Mouse (Mus musculus): ENCODE results near the gene Tmc5. TPM values are rescaled to one million over a fixed set of nuclear protein-coding genes. Genes with fewer than 3 reads are reported as not detected.

Gene Tmc5
- total and polyA plus RNA-seq, 3 experiments, result not detected

DNA sequence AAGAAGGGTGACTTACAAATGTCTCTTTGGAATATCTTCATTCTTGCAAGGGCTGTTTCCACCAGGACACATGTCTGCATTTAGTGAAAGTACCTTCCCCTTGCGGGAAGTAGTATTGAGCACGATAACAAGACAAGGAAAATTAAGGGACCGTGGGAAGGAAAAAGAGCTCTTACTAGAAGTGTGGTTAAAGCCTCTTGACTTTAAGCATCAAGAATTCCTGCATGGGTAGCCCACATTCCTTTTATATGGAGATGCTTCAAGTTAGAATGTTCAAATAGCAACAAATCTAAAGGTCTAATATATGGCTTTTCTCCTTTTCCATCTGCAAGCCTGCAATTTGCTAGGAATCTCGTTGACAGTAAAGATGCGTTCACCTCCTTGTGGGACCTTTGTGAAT is 109.4 kb downstream of the Tmc5 start:
- H3K4me1 ChIP-seq (ENCODE audit: control insufficient read depth in 1 of 2, insufficient read depth in 2 of 2, low read length in 2 of 2), result peaks cover 4 to 22% of the 10 kb centered on the region in 2 experiments
- H3K79me2 ChIP-seq (ENCODE audit: control insufficient read depth, insufficient read depth, low read length, poor library complexity), result peaks cover 4% of the 10 kb centered on the region
- H3K36me3 ChIP-seq (ENCODE audit: control insufficient read depth in 1 of 2, insufficient read depth in 2 of 2, low read length in 2 of 2), result peaks cover 0 to 25% of the 10 kb centered on the region in 2 experiments; a peak in 2 of 4 replicates
- H3K9me3 ChIP-seq (replicated peaks; ENCODE audit: insufficient read depth, low read length), result no peaks in the 10 kb centered on the region
- no peak overlapping the region for H3K4me3 ChIP-seq (ENCODE audit: control insufficient read depth in 1 of 2, insufficient read depth in 1 of 2, low read depth in 2 of 2, low read length in 2 of 2)
- H3K27ac ChIP-seq (ENCODE audit: control insufficient read depth, low read depth, low read length), result no peak overlapping the region
- no peaks in the 10 kb centered on the region for H3K27me3 ChIP-seq (ENCODE audit: control insufficient read depth in 1 of 2, insufficient read depth in 2 of 2, low read length in 2 of 2)
- no peak for DNase-seq (ENCODE audit: low read depth, low spot score)
- no peak overlapping the region for H3K9ac ChIP-seq (ENCODE audit: control insufficient read depth, low read depth, low read length, poor library complexity, severe bottlenecking)
- no peak for TF ChIP-seq USF1 (IDR thresholded peaks at IDR 0.05; ENCODE audit: low read depth, low read length)
- TF ChIP-seq MEF2A (IDR thresholded peaks at IDR 0.05; ENCODE audit: extremely low read depth, insufficient replicate concordance, low read depth, low read length, poor library complexity, severe bottlenecking), result no peak
- no peak for TF ChIP-seq GATA1 (IDR thresholded peaks at IDR 0.05; ENCODE audit: low read depth, low read length)
- no peak for TF ChIP-seq GABPA (IDR thresholded peaks at IDR 0.05; ENCODE audit: low read depth, low read length)
- TF ChIP-seq CHD2 (IDR thresholded peaks at IDR 0.05; ENCODE audit: low read length), result no peak
- TF ChIP-seq NRF1 (IDR thresholded peaks at IDR 0.05; ENCODE audit: insufficient read depth, low read depth, low read length, poor library complexity, severe bottlenecking), result no peak

DNA sequence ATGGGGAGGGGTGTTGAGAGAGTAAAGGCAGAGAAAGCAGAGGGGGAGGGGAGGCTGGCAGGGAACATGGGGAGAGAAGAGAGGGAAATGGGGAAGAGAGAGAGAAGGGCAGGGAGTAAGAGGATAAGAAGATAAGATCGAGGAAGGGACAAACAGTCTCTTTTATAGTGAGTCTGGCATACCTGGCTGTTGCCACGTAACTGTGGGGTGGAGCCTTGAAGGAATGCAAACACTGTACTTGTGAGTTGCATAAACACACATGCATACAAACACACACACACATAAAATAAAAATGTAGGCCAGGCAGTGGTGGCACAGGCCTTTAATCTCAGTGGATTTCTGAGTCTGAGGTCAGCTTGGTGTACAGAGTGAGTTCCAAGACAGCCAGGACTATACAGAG is 110.1 kb downstream of the Tmc5 start:
- TF ChIP-seq MXI1 (IDR thresholded peaks at IDR 0.05; ENCODE audit: low read depth, low read length), result no peak
- no peak for TF ChIP-seq POLR2AphosphoS5 (IDR thresholded peaks at IDR 0.05; ENCODE audit: borderline replicate concordance, low read depth, low read length)
- TF ChIP-seq MAX (IDR thresholded peaks at IDR 0.05; ENCODE audit: low read length), result no peak
- TF ChIP-seq NELFE (IDR thresholded peaks at IDR 0.05; ENCODE audit: low read depth, low read length), result no peak
- TF ChIP-seq NRF1 (IDR thresholded peaks at IDR 0.05; ENCODE audit: insufficient read depth, low read depth, low read length, poor library complexity, severe bottlenecking), result no peak
- TF ChIP-seq MAZ (IDR thresholded peaks at IDR 0.05; ENCODE audit: low read depth, low read length), result no peak
- TF ChIP-seq GABPA (IDR thresholded peaks at IDR 0.05; ENCODE audit: low read depth, low read length), result no peak
- no peak for TF ChIP-seq E2F4 (IDR thresholded peaks at IDR 0.05; ENCODE audit: borderline replicate concordance, low read depth, low read length)
- no peak for TF ChIP-seq CTCF (IDR thresholded peaks at IDR 0.05 in 2 of 3, conservative IDR thresholded peaks at IDR 0.05 in 1 of 3; ENCODE audit: control insufficient read depth in 1 of 3, insufficient read depth in 1 of 3, low read depth in 2 of 3, low read length in 3 of 3, poor library complexity in 1 of 3, severe bottlenecking in 1 of 3)
- no peak for TF ChIP-seq UBTF (IDR thresholded peaks at IDR 0.05; ENCODE audit: borderline replicate concordance, insufficient read depth, low read depth, low read length)
- Histone ChIP-seq H3K27ac (ENCODE audit: control insufficient read depth, low read depth, low read length) (no peak overlapping the region), H3K9ac (ENCODE audit: control insufficient read depth, low read depth, low read length, poor library complexity, severe bottlenecking) (no peak overlapping the region), H3K4me3 (ENCODE audit: control insufficient read depth in 1 of 2, insufficient read depth in 1 of 2, low read depth in 2 of 2, low read length in 2 of 2) (no peak overlapping the region), H3K36me3 (ENCODE audit: control insufficient read depth in 1 of 2, insufficient read depth in 2 of 2, low read length in 2 of 2) (peaks cover 0 to 31% of the 10 kb centered on the region in 2 experiments; a peak in 2 of 4 replicates), H3K79me2 (ENCODE audit: control insufficient read depth, insufficient read depth, low read length, poor library complexity) (peaks cover 4% of the 10 kb centered on the region), H3K4me1 (ENCODE audit: control insufficient read depth in 1 of 2, insufficient read depth in 2 of 2, low read length in 2 of 2) (peaks cover 4 to 24% of the 10 kb centered on the region in 2 experiments), H3K27me3 (ENCODE audit: control insufficient read depth in 1 of 2, insufficient read depth in 2 of 2, low read length in 2 of 2) (no peaks in the 10 kb centered on the region), H3K9me3 (replicated peaks; ENCODE audit: insufficient read depth, low read length) (no peaks in the 10 kb centered on the region)
- no peak for DNase-seq (ENCODE audit: low read depth, low spot score)
